Mouse (Mus musculus) CH12.LX (cell line): Measurements from ENCODE around the gene Gm960. TPM values are rescaled to one million over a fixed set of nuclear protein-coding genes. Genes with fewer than 3 reads are reported as not detected.

ENCODE experiments used
- DNase-seq: peaks from one replicate; pipeline ENCODE4 v3.0.0-alpha.2; 2013; ENCODE audit errors: extremely low read depth
- H3K27ac ChIP-seq: 2 replicates; pipeline ENCODE4 v1.5.1; 2012; ENCODE audit warnings: low read depth, mild to moderate bottlenecking, control low read depth, moderate library complexity; ENCODE audit not compliant: insufficient read depth
- H3K27me3 ChIP-seq: replicated peaks from 2 replicates; pipeline ENCODE3; 2012; ENCODE audit warnings: inconsistent platforms
- H3K36me3 ChIP-seq, 2 experiments: replicated peaks in 1 of 2; 2 replicates each; pipeline versions ENCODE3 to v1.6.1; 2012; ENCODE audit warnings: inconsistent platforms in 1 of 2, low read length in 1 of 2, mild to moderate bottlenecking in 1 of 2, mixed read lengths in 1 of 2, moderate library complexity in 1 of 2; ENCODE audit not compliant: control insufficient read depth in 1 of 2, insufficient read depth in 1 of 2
- H3K4me1 ChIP-seq, 2 experiments: 2 replicates each; pipeline ENCODE4 v1.6.1; 2012; ENCODE audit warnings: inconsistent platforms in 1 of 2, moderate library complexity in 1 of 2; ENCODE audit not compliant: insufficient read depth in 2 of 2, control insufficient read depth in 1 of 2
- H3K4me2 ChIP-seq: 2 replicates; pipeline ENCODE4 v1.6.1; 2012; ENCODE audit warnings: low read depth, mild to moderate bottlenecking, control low read depth; ENCODE audit not compliant: poor library complexity, insufficient read depth, severe bottlenecking
- H3K4me3 ChIP-seq, 3 experiments: fragments of 150-350 bp in 1 of 3; sonication (generic) in 1 of 3; replicated peaks in 1 of 3; 2 replicates each; pipeline versions ENCODE3 to v1.5.1; 2011 to 2012; ENCODE audit warnings: low read depth in 2 of 3, low read length in 2 of 3, mild to moderate bottlenecking in 2 of 3, moderate library complexity in 2 of 3, control low read depth in 1 of 3, improper control_type of control experiment in 1 of 3, inconsistent platforms in 1 of 3, mixed read lengths in 1 of 3; ENCODE audit not compliant: poor library complexity in 1 of 3
- H3K79me2 ChIP-seq: replicated peaks from 2 replicates; pipeline ENCODE4 v1.6.1; 2012; ENCODE audit warnings: mild to moderate bottlenecking, moderate library complexity; ENCODE audit not compliant: control insufficient read depth, poor library complexity, insufficient read depth, severe bottlenecking; ENCODE audit errors: extremely low read depth
- H3K9ac ChIP-seq: 2 replicates; pipeline ENCODE4 v1.6.1; 2012; ENCODE audit warnings: low read depth, mild to moderate bottlenecking, control low read depth, moderate library complexity; ENCODE audit not compliant: insufficient read depth
- H3K9me3 ChIP-seq: replicated peaks from 2 replicates; pipeline ENCODE3; 2012; ENCODE audit warnings: low read length, inconsistent platforms, mixed read lengths
- BHLHE40 ChIP-seq: IDR thresholded peaks from 2 replicates; pipeline ENCODE4 v1.6.1; 2011; ENCODE audit warnings: mild to moderate bottlenecking, low read depth, low read length, improper control_type of control experiment
- CHD2 ChIP-seq: IDR thresholded peaks from 2 replicates; pipeline ENCODE4 v1.6.1; 2011; ENCODE audit warnings: low read length, improper control_type of control experiment
- CTCF ChIP-seq, 2 experiments: IDR thresholded peaks in 1 of 2; conservative IDR thresholded peaks in 1 of 2; 2 replicates each; pipeline ENCODE4 v1.5.1; 2011 to 2012; ENCODE audit warnings: low read depth in 2 of 2, low read length in 2 of 2, improper control_type of control experiment in 1 of 2, inconsistent platforms in 1 of 2, mild to moderate bottlenecking in 1 of 2, moderate library complexity in 1 of 2
- E2F4 ChIP-seq: IDR thresholded peaks from 2 replicates; pipeline ENCODE4 v1.6.1; 2011; ENCODE audit warnings: low read depth, low read length, improper control_type of control experiment; ENCODE audit not compliant: insufficient replicate concordance
- ETS1 ChIP-seq: conservative IDR thresholded peaks from 2 replicates; pipeline ENCODE4 v1.6.1; 2012; ENCODE audit warnings: low read depth, mild to moderate bottlenecking, inconsistent platforms, low read length, improper control_type of control experiment, moderate library complexity
- GABPA ChIP-seq: IDR thresholded peaks from 2 replicates; pipeline ENCODE4 v1.6.1; 2012; ENCODE audit warnings: low read depth, low read length, improper control_type of control experiment, inconsistent platforms; ENCODE audit not compliant: insufficient replicate concordance
- HCFC1 ChIP-seq: IDR thresholded peaks from 2 replicates; pipeline ENCODE4 v1.6.1; 2012; ENCODE audit warnings: low read depth, mild to moderate bottlenecking, inconsistent platforms, low read length, improper control_type of control experiment
- IRF4 ChIP-seq: IDR thresholded peaks from 2 replicates; pipeline ENCODE4 v1.6.1; 2014; ENCODE audit warnings: low read depth, mild to moderate bottlenecking, inconsistent platforms, low read length, improper control_type of control experiment
- JUN ChIP-seq: IDR thresholded peaks from 2 replicates; pipeline ENCODE4 v1.6.1; 2011; ENCODE audit warnings: low read depth, mild to moderate bottlenecking, low read length, improper control_type of control experiment, moderate library complexity; ENCODE audit not compliant: insufficient read depth
- KAT2A ChIP-seq: IDR thresholded peaks from 2 replicates; pipeline ENCODE4 v1.6.1; 2012; ENCODE audit warnings: low read length, improper control_type of control experiment, inconsistent platforms; ENCODE audit not compliant: insufficient replicate concordance
- MAFK ChIP-seq: IDR thresholded peaks from 2 replicates; pipeline ENCODE4 v1.6.1; 2011; ENCODE audit warnings: low read length, improper control_type of control experiment; ENCODE audit not compliant: insufficient replicate concordance
- MAZ ChIP-seq: IDR thresholded peaks from 2 replicates; pipeline ENCODE4 v1.6.1; 2012; ENCODE audit warnings: low read depth, mild to moderate bottlenecking, inconsistent platforms, low read length, improper control_type of control experiment, moderate library complexity
- MEF2A ChIP-seq: IDR thresholded peaks from 2 replicates; pipeline ENCODE4 v1.6.1; 2014; ENCODE audit warnings: low read depth, mild to moderate bottlenecking, inconsistent platforms, low read length, improper control_type of control experiment, borderline replicate concordance
- MXI1 ChIP-seq: IDR thresholded peaks from 2 replicates; pipeline ENCODE4 v1.6.1; 2011; ENCODE audit warnings: mild to moderate bottlenecking, low read depth, low read length, improper control_type of control experiment
- MYC ChIP-seq: IDR thresholded peaks from 2 replicates; pipeline ENCODE4 v1.6.1; 2011; ENCODE audit warnings: low read depth, mild to moderate bottlenecking, improper control_type of control experiment, low read length
- NELFE ChIP-seq: IDR thresholded peaks from 2 replicates; pipeline ENCODE4 v1.6.1; 2011; ENCODE audit warnings: low read depth, low read length, improper control_type of control experiment
- PAX5 ChIP-seq: IDR thresholded peaks from 2 replicates; pipeline ENCODE4 v1.6.1; 2012; ENCODE audit warnings: low read length, inconsistent platforms, mixed read lengths
- POLR2A ChIP-seq: IDR thresholded peaks from 2 replicates; pipeline ENCODE4 v1.6.1; 2011; ENCODE audit warnings: low read depth, mild to moderate bottlenecking, improper control_type of control experiment, low read length
- POLR2AphosphoS2 ChIP-seq: IDR thresholded peaks from 2 replicates; pipeline ENCODE4 v1.6.1; 2011; ENCODE audit warnings: low read depth, low read length, improper control_type of control experiment
- SIN3A ChIP-seq: IDR thresholded peaks from 2 replicates; pipeline ENCODE4 v1.6.1; 2012; ENCODE audit warnings: low read length, improper control_type of control experiment, inconsistent platforms
- TCF12 ChIP-seq: IDR thresholded peaks from 2 replicates; pipeline ENCODE4 v1.6.1; 2014; ENCODE audit warnings: low read depth, mild to moderate bottlenecking, inconsistent platforms, low read length, improper control_type of control experiment
- UBTF ChIP-seq: IDR thresholded peaks from 2 replicates; pipeline ENCODE4 v1.6.1; 2012; ENCODE audit warnings: low read depth, mild to moderate bottlenecking, inconsistent platforms, low read length, improper control_type of control experiment, moderate library complexity
- USF1 ChIP-seq: IDR thresholded peaks from 2 replicates; pipeline ENCODE4 v1.6.1; 2014; ENCODE audit warnings: low read depth, mild to moderate bottlenecking, inconsistent platforms, low read length, improper control_type of control experiment
- USF2 ChIP-seq: conservative IDR thresholded peaks from 2 replicates; pipeline ENCODE4 v1.6.1; 2011; ENCODE audit warnings: low read depth, low read length, improper control_type of control experiment
- ZC3H11A ChIP-seq: IDR thresholded peaks from 2 replicates; pipeline ENCODE4 v1.6.1; 2012; ENCODE audit warnings: low read depth, mild to moderate bottlenecking, inconsistent platforms, low read length, improper control_type of control experiment
- ZKSCAN1 ChIP-seq: IDR thresholded peaks from 2 replicates; pipeline ENCODE4 v1.6.1; 2012; ENCODE audit warnings: low read depth, inconsistent platforms, low read length, improper control_type of control experiment, borderline replicate concordance
- ZNF384 ChIP-seq: IDR thresholded peaks from 2 replicates; pipeline ENCODE4 v1.6.1; 2012; ENCODE audit warnings: low read depth, low read length, improper control_type of control experiment, inconsistent platforms
- dilution Hi-C: fragments of 300-500 bp; cut with MboI; formaldehyde crosslinking; loops from 2 replicates; pipeline ENCODE4 v1.14.3; 2020; ENCODE audit warnings: low sequenced_read_pairs; ENCODE audit not compliant: extremely low pct_unique_long_range_greater_than_20kb, extremely low pct_ligation_motif_present
- in situ Hi-C: fragments of 300-500 bp; cut with MboI; formaldehyde crosslinking; loops from 3 replicates; pipeline ENCODE4 v1.14.3; 2019; ENCODE audit warnings: low sequenced_read_pairs, low pct_ligation_motif_present, low pct_unique_long_range_greater_than_20kb, mixed read lengths
- polyA plus RNA-seq: library from polyadenylated mRNA; unstranded; fragments of >175 nt; gene quantifications from 2 replicates; pipeline ENCODE4 v1.2.1, GENCODE M21; 2012; ENCODE audit warnings: low read depth; ENCODE audit not compliant: insufficient read length
- total RNA-seq, 2 experiments: library from RNA; depleted of rRNA; stranded (reverse); fragments of 300-350 nt in 1 of 2; fragments of >200 nt in 1 of 2; gene quantifications; 2 replicates each; pipeline ENCODE4 v1.2.3; 2012 to 2014

Gm960 gene
- total and polyA plus RNA-seq, 3 experiments = 0.38 TPM; not detected in 2

- TF ChIP-seq ETS1 (no peak), HCFC1 (no peak), ZKSCAN1 (no peak), USF2 (no peak), BHLHE40 (peak; percentile 72), ZNF384 (no peak), MYC (no peak), MAFK (no peak), CTCF (conservative IDR thresholded peaks at IDR 0.05 in 1 of 2, IDR thresholded peaks at IDR 0.05 in 1 of 2; ENCODE audit: low read depth in 2 of 2, low read length in 2 of 2) (peak in 1 of 2 experiments; percentile 5; a peak in 1 of 4 replicates), PAX5 (no peak), JUN (no peak), UBTF (0 out of 2 replicates have a peak, but pooled peaks have one; percentile 48), ZC3H11A (no peak), POLR2A (0 out of 2 replicates have a peak, but pooled peaks have one; percentile 32), MXI1 (peak; percentile 86)
- Histone ChIP-seq H3K4me1 (peaks cover 3 to 14% of the 10 kb centered on the region in 2 experiments; a peak in 2 of 4 replicates), H3K9me3 (no peaks in the 10 kb centered on the region), H3K4me3 (peak within 1 kb of the TSS; percentile 42 to 58 (median 52)), H3K27me3 (no peaks in the 10 kb centered on the region), H3K9ac (peak within 1 kb of the TSS; percentile 41), H3K27ac (no peak within 1 kb of the TSS), H3K36me3 (peaks cover 0 to 55% of the 10 kb centered on the region in 2 experiments), H3K4me2 (peak within 1 kb of the TSS; percentile 78), H3K79me2 (no peaks in the 10 kb centered on the region)
- peak; percentile 40 for DNase-seq
- in situ Hi-C loops (no loop called here), dilution Hi-C loops (no loop called here)
Observed at GRCm38 (mm10) chr19:4615151-4616093, 83.0 kb downstream of the Gm960 start, which contains the start of gene Lrfn4. Lrfn4 (minus strand) TSS chr19:4615667.

GRCm38 (mm10) chr19:4614305-4615150, 83.9 kb downstream of the Gm960 start:
- DNase-seq = no peak
- no peak overlapping the region for H3K27ac ChIP-seq
- dilution Hi-C loops = no loop called here
- H3K9me3 ChIP-seq = no peaks in the 10 kb centered on the region
- TF ChIP-seq POLR2AphosphoS2 (no peak), USF2 (no peak), GABPA (no peak), ZC3H11A (no peak), CTCF (conservative IDR thresholded peaks at IDR 0.05 in 1 of 2, IDR thresholded peaks at IDR 0.05 in 1 of 2; ENCODE audit: low read depth in 2 of 2, low read length in 2 of 2) (no peak), NELFE (no peak), MAZ (no peak), USF1 (no peak), CHD2 (no peak), E2F4 (no peak), MYC (no peak), MEF2A (no peak), SIN3A (no peak), IRF4 (no peak), KAT2A (no peak), TCF12 (no peak)
- TF ChIP-seq, all 38 proteins: peak for 0
- Histone ChIP-seq H3K4me1 (peaks cover 0 to 5% of the 10 kb centered on the region in 2 experiments; a peak in 2 of 4 replicates), H3K79me2 (no peaks in the 10 kb centered on the region), H3K4me2 (peak overlapping the region; percentile 78), H3K9ac (peak overlapping the region; percentile 41), H3K27me3 (no peaks in the 10 kb centered on the region), H3K4me3 (peak overlapping the region in 2 of 3 experiments; percentile 52 to 58), H3K36me3 (peaks cover 0 to 50% of the 10 kb centered on the region in 2 experiments)
- in situ Hi-C loops = no loop called here
